Mouse (Mus musculus) myocyte (in vitro differentiated cells): ENCODE measurements at regions not wholly inside any gene's neighbourhood (a gene's known extent, or its start where the extent isn't known, plus 50 kb on each side); places are given as distances from the start of the nearest gene placed in this dataset.

Experiments
- CEBPB ChIP-seq: IDR thresholded peaks from 2 replicates; pipeline ENCODE4 v1.6.1; 2011; ENCODE audit warnings: mild to moderate bottlenecking, moderate library complexity; ENCODE audit not compliant: poor library complexity, insufficient read depth, severe bottlenecking
- MAX ChIP-seq: IDR thresholded peaks from one replicate; pipeline ENCODE4 v1.6.1; 2011; ENCODE audit warnings: low read depth, mild to moderate bottlenecking, control low read depth
- MYOG ChIP-seq, 3 experiments: IDR thresholded peaks; one replicate each; pipeline ENCODE4 v1.6.1; 2011; ENCODE audit warnings: control low read depth in 2 of 3, low read depth in 2 of 3, mild to moderate bottlenecking in 2 of 3; ENCODE audit not compliant: insufficient read length in 2 of 3, control insufficient read depth in 1 of 3, insufficient read depth in 1 of 3
- POLR2A ChIP-seq: IDR thresholded peaks from one replicate; pipeline ENCODE4 v1.6.1; 2011; ENCODE audit warnings: low read depth, mild to moderate bottlenecking, control low read depth, moderate library complexity; ENCODE audit not compliant: insufficient read length
- TCF12 ChIP-seq: IDR thresholded peaks from one replicate; pipeline ENCODE4 v1.6.1; 2011; ENCODE audit warnings: mild to moderate bottlenecking, control low read depth; ENCODE audit not compliant: poor library complexity, insufficient read depth, severe bottlenecking
- USF1 ChIP-seq: IDR thresholded peaks from one replicate; pipeline ENCODE4 v1.6.1; 2011; ENCODE audit warnings: low read depth, mild to moderate bottlenecking, control low read depth, moderate library complexity

DNA sequence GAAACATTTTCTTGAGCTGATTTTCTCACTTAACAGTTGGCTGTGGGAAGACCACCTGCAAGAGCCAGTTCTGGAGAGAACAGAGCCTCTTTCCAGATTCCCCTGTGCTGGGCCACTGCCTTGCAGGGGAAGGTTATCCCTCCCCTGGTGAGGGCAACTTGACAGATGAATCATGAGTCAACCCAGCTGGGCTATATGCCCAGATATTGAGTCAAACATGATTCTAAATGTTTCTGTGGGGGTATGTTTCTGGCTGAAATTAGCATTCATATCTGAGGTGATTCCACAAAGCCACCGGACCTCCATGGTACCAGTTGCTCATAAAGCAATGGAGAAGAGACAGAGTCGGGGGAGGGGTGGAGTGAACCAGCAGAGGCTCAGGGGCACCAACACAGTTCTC is 97.8 kb upstream of the Zdhhc25 start:
- TF ChIP-seq TCF12 (no peak), POLR2A (no peak), MAX (no peak), USF1 (no peak), CEBPB (no peak), MYOG (IDR thresholded peaks at IDR 0.05; ENCODE audit: control insufficient read depth in 1 of 3, insufficient read depth in 1 of 3, insufficient read length in 2 of 3, low read depth in 2 of 3) (no peak)
